Mouse (Mus musculus): ENCODE measurements around the gene Nrtn.

The Nrtn gene

GRCm38 (mm10) chr17:56762769-56763731 lies 5.7 kb upstream of the Nrtn start:
- peak; percentile 87 for DNase-seq

DNA sequence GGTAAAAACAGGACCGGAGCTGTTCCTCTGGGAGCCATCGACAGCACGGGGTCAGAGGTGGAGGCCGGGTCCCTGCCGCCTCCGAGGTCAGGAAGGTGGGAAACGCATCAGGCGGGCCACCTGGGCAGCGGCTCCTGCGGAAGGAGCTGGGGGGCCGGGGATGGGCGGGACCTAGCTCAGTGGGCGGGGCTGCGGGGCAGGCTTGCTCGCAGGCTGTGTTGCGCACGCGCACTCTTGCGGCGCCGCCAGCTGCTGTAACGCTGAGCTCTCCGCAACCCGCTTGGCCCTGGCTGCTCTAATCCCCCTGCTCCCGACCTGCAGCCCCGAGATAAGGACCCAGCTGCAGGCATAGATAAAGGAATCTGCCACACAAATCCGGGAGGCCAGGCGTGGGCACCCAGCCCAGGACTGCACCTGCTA lies 4.7 kb upstream of the Nrtn start:
- DNase-seq = peak; percentile 84

GRCm38 (mm10) chr17:56761077-56761476 lies 3.7 kb upstream of the Nrtn start:
- peak; percentile 61 for DNase-seq

GRCm38 (mm10) chr17:56759261-56759660 lies 1.9 kb upstream of the Nrtn start:
- no peak for DNase-seq

DNA sequence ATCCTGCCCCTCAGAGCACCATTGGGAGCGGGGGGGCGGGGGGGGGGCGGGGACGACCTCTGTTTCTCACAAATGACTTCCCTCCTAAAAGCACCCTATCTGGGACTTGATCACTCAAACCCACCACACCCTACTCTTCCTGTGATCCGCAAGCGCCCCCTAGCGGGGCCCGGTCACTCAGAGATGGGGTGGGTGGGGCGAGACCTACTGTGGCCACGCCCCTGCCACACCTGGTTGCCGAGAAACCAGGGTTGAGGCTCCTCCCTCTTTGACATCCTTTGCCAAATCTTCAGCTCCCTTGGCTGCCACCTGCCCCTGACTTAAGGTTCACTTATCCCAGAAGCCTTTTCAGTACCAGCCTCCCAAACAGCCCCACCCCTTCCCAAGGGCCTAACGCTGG lies 802 bp upstream of the Nrtn start:
- peak; percentile 80 for DNase-seq

- no peak for DNase-seq
Observed at GRCm38 (mm10) chr17:56756703-56757399, 479 bp downstream of the Nrtn start.

DNA sequence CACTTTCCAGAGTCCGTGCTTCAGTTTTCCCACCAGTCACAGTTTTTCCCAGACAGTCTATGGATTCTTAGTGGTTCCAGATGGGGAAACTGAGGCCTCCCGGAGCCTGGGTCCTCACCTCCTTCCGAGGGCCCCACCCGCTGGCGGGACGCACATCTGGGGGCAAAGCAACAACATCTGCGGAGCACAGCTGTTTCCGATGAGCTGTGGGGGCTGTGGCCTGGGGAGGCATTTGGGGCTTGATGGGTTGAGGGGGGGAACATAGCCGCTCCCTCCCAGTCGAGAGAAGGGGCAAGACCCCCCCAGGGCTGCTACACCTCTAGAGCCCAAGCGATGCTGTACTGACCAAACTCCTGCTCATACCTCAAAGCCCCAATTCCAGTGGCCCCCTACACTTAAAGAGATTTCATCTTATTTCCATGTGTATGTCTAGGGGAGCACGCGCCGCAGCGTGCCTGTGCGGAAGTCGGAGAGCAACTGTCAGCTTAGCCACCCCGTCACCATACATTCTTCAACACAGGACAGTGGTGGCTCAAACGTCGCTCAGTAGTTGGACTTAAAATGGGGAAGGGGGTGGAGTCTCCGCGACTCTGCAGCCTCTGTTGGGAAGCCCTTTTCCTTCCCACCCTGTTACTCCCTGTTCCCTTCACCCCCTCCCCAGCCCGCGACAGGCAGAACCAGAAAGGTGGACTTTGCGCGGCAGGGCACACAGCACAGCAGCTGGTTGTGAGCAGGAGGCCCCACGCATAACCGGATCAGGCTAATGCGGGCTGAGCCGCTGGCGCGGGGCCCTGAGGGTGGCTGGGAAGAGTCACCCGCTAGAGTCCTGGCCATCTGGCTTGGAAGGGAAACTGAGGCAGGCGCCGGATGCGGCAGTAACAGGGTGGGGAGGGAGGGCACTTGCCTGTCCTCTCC lies 2.8 kb downstream of the Nrtn start:
- no peak for DNase-seq

DNA sequence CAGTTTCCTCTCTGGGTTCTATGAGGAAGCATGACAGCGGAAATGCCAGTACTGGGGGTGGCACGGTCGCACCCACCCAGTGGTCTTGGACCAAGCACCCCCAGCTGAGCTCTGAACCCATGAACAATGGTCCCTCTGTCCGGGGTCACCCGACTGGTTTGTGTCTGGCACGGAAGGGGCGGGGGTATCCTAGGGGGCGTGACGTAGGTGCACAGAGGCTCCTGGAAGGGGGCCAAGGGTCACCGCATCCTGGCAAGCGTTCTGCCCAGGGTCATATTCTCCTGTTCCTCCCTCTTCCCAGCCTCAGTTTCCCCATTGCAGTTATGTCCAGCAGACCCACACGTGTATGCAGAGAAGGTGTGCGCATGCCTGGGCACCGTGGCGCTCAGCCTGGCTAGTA lies 3.9 kb downstream of the Nrtn start:
- DNase-seq = no peak

DNA sequence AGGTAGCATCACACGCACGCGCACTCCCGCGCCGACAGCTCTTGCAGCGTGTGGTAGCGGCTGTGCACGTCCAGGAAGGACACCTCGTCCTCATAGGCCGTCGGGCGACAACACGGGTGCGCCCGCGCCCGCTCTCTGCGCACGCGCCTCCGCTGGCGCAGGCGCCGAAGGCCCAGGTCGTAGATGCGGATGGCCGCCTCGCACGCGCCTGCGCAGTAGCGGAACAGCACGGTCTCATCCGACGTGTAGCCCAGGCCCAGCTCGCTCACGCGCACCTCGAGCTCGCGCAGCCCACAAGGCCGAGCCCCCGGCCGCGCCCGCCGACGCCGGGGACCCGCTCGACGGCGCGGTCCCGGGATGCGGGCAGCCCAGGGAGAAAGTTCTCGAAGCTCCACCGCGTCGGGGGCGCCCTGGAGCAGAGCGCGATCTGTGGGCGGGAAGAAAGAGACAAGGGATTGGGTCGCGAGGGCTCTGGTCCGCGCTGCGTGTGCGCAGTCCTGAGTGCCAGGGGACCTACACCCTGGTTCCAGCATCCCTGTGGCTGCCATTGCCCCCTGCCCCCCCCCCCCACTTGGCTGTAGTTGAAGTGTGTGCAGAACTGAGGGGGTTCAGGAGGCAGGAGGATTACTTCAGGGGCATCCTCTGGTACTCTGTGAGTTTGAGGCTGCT lies 5.8 kb downstream of the Nrtn start:
- DNase-seq = no peak

DNA sequence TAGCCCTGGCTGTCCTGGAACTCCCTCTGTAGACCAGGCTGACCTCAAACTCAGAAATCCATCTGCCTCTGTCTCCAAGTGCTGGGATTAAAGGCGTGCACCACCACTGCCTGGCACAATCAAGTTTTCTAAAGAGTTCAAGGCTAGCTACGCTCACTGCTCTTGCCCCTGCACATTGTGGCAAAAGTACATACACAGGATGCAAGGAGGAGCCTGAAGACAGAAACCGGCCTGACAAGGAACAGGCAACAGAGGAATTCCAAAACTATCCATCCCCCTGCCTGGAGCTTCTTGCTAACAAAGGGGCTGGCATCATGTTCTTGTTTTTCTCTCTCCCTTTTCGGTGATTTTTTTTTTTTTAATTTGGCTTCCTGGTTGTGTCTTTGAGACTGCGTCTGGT lies 13.2 kb downstream of the Nrtn start:
- DNase-seq = no peak

GRCm38 (mm10) chr17:56740788-56741160 lies 16.6 kb downstream of the Nrtn start:
- DNase-seq = no peak

GRCm38 (mm10) chr17:56740118-56740787 lies 17.1 kb downstream of the Nrtn start:
- DNase-seq = no peak

DNA sequence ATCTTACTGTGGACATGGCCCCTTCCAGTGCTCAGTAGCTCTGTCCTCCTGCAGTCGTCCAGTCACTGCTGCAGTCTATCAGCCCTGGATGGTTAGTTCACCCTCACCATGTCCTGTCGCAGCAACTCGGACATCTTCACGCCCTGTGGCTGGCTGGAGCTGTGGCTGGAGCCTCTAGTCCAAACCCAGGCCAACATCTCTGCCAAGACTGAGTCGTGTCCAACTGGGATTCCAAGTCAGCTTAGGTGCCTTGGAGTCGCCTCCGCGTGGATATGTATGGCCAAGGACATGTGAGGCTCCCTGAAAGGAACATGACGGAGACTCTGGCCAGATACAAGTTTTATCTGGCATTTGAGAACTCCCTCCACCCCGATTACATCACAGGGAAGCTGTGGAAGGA lies 19.1 kb downstream of the Nrtn start:
- DNase-seq = no peak

DNA sequence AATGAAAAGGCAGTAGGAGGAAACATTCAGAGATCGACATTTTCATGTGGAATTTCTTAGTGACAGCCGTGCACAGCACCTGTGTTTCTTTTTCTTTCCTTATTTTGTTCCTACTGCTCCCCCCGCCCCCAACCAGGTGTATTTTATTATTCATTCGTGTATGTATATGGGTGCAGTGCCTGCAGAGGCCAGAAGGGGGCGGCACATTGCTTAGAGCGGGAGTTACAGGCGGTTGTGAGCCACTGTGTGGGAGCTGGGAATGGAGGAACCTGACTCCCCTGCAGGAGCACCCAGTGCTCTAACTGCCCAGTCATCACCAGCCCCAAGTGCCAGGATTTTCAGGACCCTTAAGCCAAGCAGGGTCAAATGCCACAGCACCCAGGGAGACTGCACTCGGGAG lies 20.8 kb downstream of the Nrtn start:
- DNase-seq = no peak

- no peak for DNase-seq
Observed at GRCm38 (mm10) chr17:56729656-56730055, 27.7 kb downstream of the Nrtn start.

- DNase-seq = no peak
Observed at GRCm38 (mm10) chr17:56729151-56729550, 28.2 kb downstream of the Nrtn start.

DNA sequence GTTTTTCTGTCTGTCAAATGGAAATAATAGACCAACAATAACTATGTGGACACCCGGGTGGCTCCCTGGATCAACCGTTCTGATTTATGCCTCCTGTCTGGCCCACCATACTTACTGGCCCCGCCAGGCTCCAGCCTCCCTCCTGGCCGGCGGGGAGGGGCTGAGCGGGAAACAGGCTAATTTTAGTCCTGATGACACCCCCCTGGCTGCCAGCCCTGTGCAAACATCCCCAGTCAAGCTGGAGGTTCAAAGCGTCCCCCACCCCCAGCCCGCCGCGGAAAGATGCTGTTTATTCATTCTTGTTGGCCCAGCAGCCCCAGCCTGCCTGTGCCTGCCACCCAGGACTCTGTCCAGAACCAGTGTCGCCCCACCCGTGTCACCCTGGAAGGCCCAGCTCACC lies 29.2 kb downstream of the Nrtn start:
- no peak for DNase-seq

GRCm38 (mm10) chr17:56727659-56728058 lies 29.7 kb downstream of the Nrtn start:
- DNase-seq = no peak

DNA sequence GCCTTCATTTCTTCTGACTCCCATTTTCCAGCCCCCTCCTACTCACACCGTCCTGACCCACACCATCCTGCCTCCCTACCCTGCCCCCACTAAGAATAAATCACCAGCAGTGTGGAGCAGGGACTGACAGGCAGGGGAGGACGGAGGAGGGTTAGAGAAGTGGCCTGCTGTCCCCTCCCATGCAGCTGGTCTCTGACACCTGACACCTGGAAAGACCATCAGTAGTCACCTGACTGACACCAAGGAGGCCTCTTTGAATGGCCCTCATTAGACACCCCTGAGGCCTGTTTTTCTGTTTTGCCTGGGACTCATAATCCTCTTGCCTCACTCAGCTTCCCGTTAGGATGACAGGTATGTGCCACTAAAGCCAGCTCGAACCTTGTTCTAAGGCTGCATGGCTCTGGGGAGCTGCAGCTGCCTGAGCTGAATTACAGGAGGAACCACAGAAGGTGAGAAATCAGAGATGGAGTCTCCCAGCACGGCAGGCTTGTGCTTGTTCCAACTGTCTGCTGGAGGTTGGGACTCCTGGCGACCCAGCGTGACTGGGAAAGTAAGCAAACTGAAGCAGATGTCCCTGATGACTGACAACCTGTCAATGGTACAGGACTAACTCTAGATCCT lies 30.2 kb downstream of the Nrtn start:
- no peak for DNase-seq

- no peak for DNase-seq
Observed at GRCm38 (mm10) chr17:56723419-56724161, 33.7 kb downstream of the Nrtn start.

DNA sequence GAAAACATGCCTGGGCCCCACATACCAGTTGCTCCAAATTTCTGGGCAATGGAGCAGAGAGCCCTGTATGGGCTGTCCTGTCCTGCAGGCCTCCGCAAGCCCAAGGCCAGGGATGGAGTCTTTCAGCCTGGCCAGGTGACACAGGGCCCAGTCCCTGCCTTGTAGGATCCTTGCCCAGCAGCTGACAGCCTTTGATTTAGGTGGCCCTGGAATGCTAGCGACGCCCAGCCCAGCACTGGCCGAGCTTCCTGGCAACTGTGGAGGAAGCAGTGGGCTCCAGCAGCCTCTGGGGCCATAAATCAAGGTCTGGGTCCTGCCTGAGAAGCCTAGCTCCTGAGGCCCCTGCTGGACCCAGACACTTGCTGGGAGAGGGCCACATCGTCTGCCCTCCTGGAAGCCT lies 34.9 kb downstream of the Nrtn start:
- no peak for DNase-seq

Measured in cerebellum, adult 9-10 months (tissue).